Mouse (Mus musculus) heart, postnatal 0 days (tissue): ENCODE measurements around the gene Rab37. TPM values are rescaled to one million over a fixed set of nuclear protein-coding genes. Genes with fewer than 3 reads are reported as not detected.

Experiments used
- ATAC-seq: fragments of 200-750 bp; cut with Nextera tagmentation; 2 replicates; pipeline ENCODE4 v1.8.0; 2017; ENCODE audit warnings: low read depth, moderate number of reproducible peaks, moderate library complexity; ENCODE audit not compliant: insufficient read depth
- DNase-seq: peaks from one replicate; pipeline ENCODE4 v3.0.0-alpha.2; 2016; ENCODE audit warnings: low spot score
- H3K27ac ChIP-seq: fragments of 300-500 bp; sonication (generic); 2 replicates; pipeline ENCODE4 v1.5.1; 2014; ENCODE audit warnings: low read depth, mild to moderate bottlenecking
- H3K27me3 ChIP-seq: fragments of 300-500 bp; sonication (generic); 2 replicates; pipeline ENCODE4 v1.6.1; 2014; ENCODE audit warnings: low read length, mixed read lengths; ENCODE audit not compliant: control insufficient read depth, insufficient read depth
- H3K36me3 ChIP-seq: fragments of 300-500 bp; sonication (generic); replicated peaks from 2 replicates; pipeline ENCODE4 v1.6.1; 2014; ENCODE audit warnings: low read length, mixed read lengths; ENCODE audit not compliant: control insufficient read depth, insufficient read depth
- H3K4me1 ChIP-seq: fragments of 300-500 bp; sonication (generic); 2 replicates; pipeline ENCODE4 v1.6.1; 2014; ENCODE audit warnings: antibody characterized with exemption; ENCODE audit not compliant: control insufficient read depth, insufficient read depth
- H3K4me2 ChIP-seq: fragments of 300-500 bp; sonication (generic); 2 replicates; pipeline ENCODE4 v1.6.1; 2014; ENCODE audit warnings: low read depth, mild to moderate bottlenecking, low read length, moderate library complexity
- H3K4me3 ChIP-seq: fragments of 300-500 bp; sonication (generic); 2 replicates; pipeline ENCODE4 v1.5.1; 2014; ENCODE audit warnings: low read depth, low read length
- H3K9ac ChIP-seq: fragments of 300-500 bp; sonication (generic); replicated peaks from 2 replicates; pipeline ENCODE4 v1.6.1; 2014; ENCODE audit warnings: low read depth, low read length, mixed read lengths
- H3K9me3 ChIP-seq: fragments of 300-500 bp; sonication (generic); replicated peaks from 2 replicates; pipeline ENCODE4 v1.6.1; 2016; ENCODE audit warnings: low read length; ENCODE audit not compliant: control insufficient read depth
- CTCF ChIP-seq: IDR thresholded peaks from 2 replicates; pipeline ENCODE4 v1.5.1; 2016; ENCODE audit warnings: antibody characterized with exemption, control low read depth, low read depth
- EP300 ChIP-seq: IDR thresholded peaks from 2 replicates; pipeline ENCODE4 v1.6.1; 2016; ENCODE audit warnings: antibody characterized with exemption, low read depth
- WGBS: fragments of 180-500 bp; shearing (Covaris S2); extraction: QIAGEN DNeasy Blood & Tissue Kit; methylation state at CpG from one replicate; pipeline ENCODE4 v1.1.7; 2014; 5-methylcytosine and 5-hydroxymethylcytosine counted together
- polyA plus RNA-seq: library from polyadenylated mRNA; unstranded; fragments of >200 nt; fragmentation: Nextera tagmentation; extraction: Ambion mirVana; gene quantifications from 2 replicates; pipeline ENCODE4 v1.2.1, GENCODE M21; 2015
- total RNA-seq: library from RNA; depleted of rRNA; stranded (reverse); fragments of >200 nt; gene quantifications from 2 replicates; pipeline ENCODE4 v1.2.3, GENCODE M21; 2014; ENCODE audit warnings: low replicate concordance

Gene Rab37
- total and polyA plus RNA-seq, 2 experiments from 2014 or later, result 1.3 to 2.0 TPM

DNA sequence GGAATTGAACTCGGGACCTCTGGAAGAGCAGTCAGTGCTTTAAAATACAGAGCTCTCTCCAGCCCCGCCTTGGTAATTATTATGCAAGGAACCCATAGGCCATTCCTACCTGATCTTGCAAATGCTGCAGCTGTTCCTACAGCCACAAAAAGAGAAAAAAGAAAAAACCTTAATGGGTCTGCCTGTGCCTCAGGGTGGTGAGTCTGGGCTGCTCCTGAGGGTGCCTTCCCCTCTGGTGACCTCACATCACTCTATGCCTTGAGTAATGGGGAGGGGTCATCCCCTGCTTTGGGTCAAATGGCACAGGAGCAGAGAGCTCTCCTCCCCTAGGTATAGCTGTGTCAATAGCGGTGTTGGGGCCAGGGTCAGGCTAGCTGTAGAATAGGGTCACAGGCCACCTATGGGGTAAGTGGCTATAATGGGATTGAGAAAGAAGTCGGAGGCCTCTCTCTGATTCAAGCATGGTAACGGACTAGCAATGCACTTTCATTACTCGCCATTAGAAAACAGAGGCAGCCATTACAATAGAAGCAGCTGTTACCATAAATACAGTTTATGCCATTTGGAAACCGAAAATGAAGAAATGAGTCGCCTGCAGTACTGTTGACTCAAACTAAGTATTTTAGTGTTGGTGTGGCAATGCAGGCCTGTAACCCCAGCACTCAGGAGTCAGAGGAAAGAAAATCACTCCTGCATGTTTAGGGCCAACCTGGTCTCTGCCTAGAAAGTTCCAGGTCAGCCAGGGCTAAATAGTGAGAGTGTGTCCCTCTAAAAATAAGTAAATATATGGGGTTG, 13.7 kb downstream of the Rab37 start:
- WGBS, result 74% methylated on average over 8 of the region's 8 CpGs
- H3K4me3 ChIP-seq, result no peak overlapping the region
- DNase-seq (no peak), ATAC-seq (no peak)
- H3K36me3 ChIP-seq, result no peaks in the 10 kb centered on the region
- H3K9me3 ChIP-seq, result no peaks in the 10 kb centered on the region
- no peaks in the 10 kb centered on the region for H3K27me3 ChIP-seq
- no peak overlapping the region for H3K4me2 ChIP-seq
- TF ChIP-seq CTCF (no peak), EP300 (no peak)
- H3K27ac ChIP-seq, result no peak overlapping the region
- no peaks in the 10 kb centered on the region for H3K4me1 ChIP-seq
- H3K9ac ChIP-seq, result no peak overlapping the region

DNA sequence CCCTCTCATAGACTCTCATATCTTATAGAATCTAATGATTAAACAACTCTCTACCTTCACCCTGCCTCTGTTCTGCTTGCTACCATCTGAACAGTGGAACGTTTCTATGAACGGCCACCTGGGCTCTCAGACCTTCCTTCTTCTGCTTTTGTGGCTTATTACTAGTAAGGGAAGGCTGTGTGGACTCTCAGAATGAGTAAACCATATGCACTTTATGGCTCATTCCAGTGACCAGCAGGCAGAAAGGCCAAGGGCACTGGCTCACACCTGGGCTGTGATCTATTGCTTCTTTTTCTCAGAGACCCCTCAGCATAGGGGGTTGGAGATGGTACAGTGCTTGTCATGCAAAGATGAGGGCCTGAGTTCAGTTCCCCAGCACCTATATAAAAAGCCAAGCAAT, 15.4 kb downstream of the Rab37 start:
- Histone ChIP-seq H3K4me2 (no peak overlapping the region), H3K27me3 (no peaks in the 10 kb centered on the region), H3K4me3 (no peak overlapping the region), H3K9me3 (no peaks in the 10 kb centered on the region), H3K9ac (no peak overlapping the region), H3K4me1 (no peaks in the 10 kb centered on the region), H3K36me3 (no peaks in the 10 kb centered on the region), H3K27ac (no peak overlapping the region)
- ATAC-seq, result no peak
- TF ChIP-seq EP300 (no peak), CTCF (no peak)
- 72% methylated on average over 2 of the region's 2 CpGs for WGBS
- no peak for DNase-seq

DNA sequence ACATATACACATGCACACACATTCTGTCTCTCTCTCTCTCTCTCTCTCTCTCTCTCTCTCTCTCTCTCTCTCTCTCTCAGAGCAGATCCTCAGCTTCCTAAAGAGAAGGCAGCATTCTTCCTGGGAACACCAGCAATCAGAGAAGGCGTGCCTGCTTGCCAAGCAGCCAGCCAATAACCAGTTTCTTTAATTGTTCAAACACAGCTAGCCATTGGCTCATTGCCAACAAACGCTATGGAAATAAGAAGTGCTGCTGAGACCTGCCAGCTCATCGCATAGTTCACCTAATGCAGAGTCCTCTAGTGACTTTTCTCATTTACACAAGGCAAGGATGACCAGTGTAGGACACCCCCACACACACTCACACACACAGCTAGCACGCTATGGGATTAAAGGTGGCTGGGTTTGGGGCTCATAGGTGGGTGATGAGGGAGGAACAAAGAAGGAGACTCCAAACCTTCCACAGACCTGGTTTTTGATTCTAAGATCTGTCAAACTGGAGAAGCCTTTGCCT, 16.2 kb downstream of the Rab37 start:
- Histone ChIP-seq H3K4me3 (no peak overlapping the region), H3K4me2 (no peak overlapping the region), H3K4me1 (no peaks in the 10 kb centered on the region), H3K9ac (no peak overlapping the region), H3K9me3 (no peaks in the 10 kb centered on the region), H3K27ac (no peak overlapping the region), H3K36me3 (no peaks in the 10 kb centered on the region), H3K27me3 (no peaks in the 10 kb centered on the region)
- ATAC-seq (no peak), DNase-seq (no peak)
- TF ChIP-seq EP300 (no peak), CTCF (no peak)
- 25% methylated on average over 4 of the region's 4 CpGs for WGBS

DNA sequence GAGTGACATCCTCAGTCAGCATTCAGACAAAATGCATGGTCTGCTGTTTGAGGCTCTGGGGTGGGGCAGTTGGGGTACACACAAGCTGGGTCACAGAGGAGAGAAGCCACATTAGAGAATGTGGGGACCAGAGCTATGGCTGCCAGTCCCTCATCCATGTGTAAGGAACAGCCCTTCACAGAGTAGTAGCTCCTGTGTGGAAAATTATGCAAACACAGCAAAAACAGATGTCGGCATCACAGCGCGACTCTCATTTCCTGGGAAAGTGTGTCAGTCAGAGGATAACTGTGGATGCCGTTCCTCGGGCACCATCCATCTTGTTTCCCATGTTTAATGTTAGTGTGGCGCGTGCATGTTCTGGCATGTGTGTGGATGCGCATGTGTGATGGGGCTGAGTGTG, 16.9 kb downstream of the Rab37 start:
- Histone ChIP-seq H3K36me3 (no peaks in the 10 kb centered on the region), H3K4me2 (no peak overlapping the region), H3K9ac (no peak overlapping the region), H3K27me3 (no peaks in the 10 kb centered on the region), H3K4me1 (no peaks in the 10 kb centered on the region), H3K9me3 (no peaks in the 10 kb centered on the region), H3K4me3 (no peak overlapping the region), H3K27ac (no peak overlapping the region)
- TF ChIP-seq CTCF (no peak), EP300 (no peak)
- ATAC-seq (no peak), DNase-seq (no peak)
- 89% methylated on average over 8 of the region's 8 CpGs for WGBS

DNA sequence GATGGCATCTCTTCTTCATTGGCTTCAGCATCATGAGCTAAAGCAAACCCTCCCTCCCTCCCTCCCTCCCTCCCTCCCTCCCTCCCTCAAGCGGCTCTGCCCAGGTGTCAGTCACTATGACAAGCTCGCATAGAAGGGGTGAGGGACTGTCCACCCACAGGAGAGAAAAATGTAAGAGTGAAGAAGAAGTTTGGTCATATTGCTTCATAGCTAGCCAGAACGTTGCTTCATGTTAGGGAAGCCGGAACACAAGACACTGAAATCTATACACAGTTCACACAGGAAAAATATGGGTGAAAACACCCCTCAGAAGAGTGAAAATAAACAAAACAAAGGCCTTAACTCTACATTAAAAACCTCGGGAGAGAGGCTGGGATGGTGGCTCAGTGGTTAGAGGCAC, 19.0 kb downstream of the Rab37 start:
- H3K9me3 ChIP-seq, result no peaks in the 10 kb centered on the region
- DNase-seq, result no peak
- H3K9ac ChIP-seq, result no peak overlapping the region
- no peak for TF ChIP-seq EP300
- TF ChIP-seq CTCF, result no peak
- H3K27ac ChIP-seq, result no peak overlapping the region
- ATAC-seq, result no peak
- no peak overlapping the region for H3K4me2 ChIP-seq
- H3K4me3 ChIP-seq, result no peak overlapping the region
- WGBS, result 70% methylated on average over 4 of the region's 5 CpGs
- H3K4me1 ChIP-seq, result no peaks in the 10 kb centered on the region
- no peaks in the 10 kb centered on the region for H3K27me3 ChIP-seq
- no peaks in the 10 kb centered on the region for H3K36me3 ChIP-seq

DNA sequence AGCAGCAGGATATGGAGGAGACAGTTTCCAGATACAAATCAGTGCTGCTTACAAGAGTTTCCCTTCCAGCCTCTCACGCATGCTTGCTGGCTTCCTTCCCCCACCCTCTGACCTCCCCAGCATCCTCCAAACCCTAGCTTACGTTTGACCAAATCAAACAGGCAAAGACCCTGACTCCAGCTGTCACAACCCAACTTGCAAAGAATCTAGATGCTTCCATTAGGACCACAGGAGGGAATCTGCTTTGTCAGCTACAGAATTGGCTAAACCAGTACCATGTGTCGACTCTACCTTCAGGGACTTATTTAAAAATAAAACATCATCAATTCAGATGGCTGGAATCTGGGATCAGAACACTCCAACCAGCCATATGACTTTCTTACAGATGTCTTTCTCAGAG, 21.0 kb downstream of the Rab37 start:
- Histone ChIP-seq H3K36me3 (no peaks in the 10 kb centered on the region), H3K4me2 (no peak overlapping the region), H3K27me3 (no peaks in the 10 kb centered on the region), H3K4me3 (no peak overlapping the region), H3K9ac (no peak overlapping the region), H3K9me3 (no peaks in the 10 kb centered on the region), H3K4me1 (no peaks in the 10 kb centered on the region), H3K27ac (no peak overlapping the region)
- no peak for TF ChIP-seq CTCF
- TF ChIP-seq EP300, result no peak
- DNase-seq, result no peak
- 29% methylated on average over 3 of the region's 3 CpGs for WGBS
- ATAC-seq, result no peak
